Comparison of ENCODE assay signal across 8 mouse cellular contexts in genomic region chr2:22623111-22624070, GRCm38 (mm10). TPM values are rescaled to one million over a fixed set of nuclear protein-coding genes. Genes with fewer than 3 reads are reported as not detected.
DNase-seq lines count a peak whose midpoint lies in the region; ATAC-seq and TF ChIP-seq lines count a peak whose summit lies in the region.

No protein-coding gene starts in this region.

- H3K4me2 ChIP-seq in heart, embryonic 13.5 days: peak overlapping the region; percentile 87
- H3K4me2 ChIP-seq in hindbrain, postnatal 0 days (ENCODE audit: low read depth, low read length): peak overlapping the region; percentile 80
- peak overlapping the region; percentile 85 for H3K4me2 ChIP-seq in midbrain, embryonic 15.5 days

- no peak for ATAC-seq in heart, embryonic 13.5 days (ENCODE audit: extremely low read depth, insufficient number of reproducible peaks, low FRiP score, low TSS enrichment)
- ATAC-seq in hindbrain, postnatal 0 days: no peak
- no peak for ATAC-seq in midbrain, embryonic 15.5 days (replicated peaks)

- no peak overlapping the region for H3K9ac ChIP-seq in heart, embryonic 13.5 days
- peak overlapping the region; percentile 61 for H3K9ac ChIP-seq in hindbrain, postnatal 0 days (replicated peaks; ENCODE audit: low read length)
- peak overlapping the region; percentile 63 for H3K9ac ChIP-seq in midbrain, embryonic 15.5 days

- TF ChIP-seq CTCF in hindbrain, postnatal 0 days (IDR thresholded peaks at IDR 0.05; ENCODE audit: low read depth): no peak

- no peak overlapping the region for H3K27ac ChIP-seq in heart, embryonic 13.5 days (replicated peaks)
- peak overlapping the region; percentile 81 for H3K27ac ChIP-seq in hindbrain, postnatal 0 days
- peak overlapping the region; percentile 91 for H3K27ac ChIP-seq in midbrain, embryonic 15.5 days

- under 1% methylated on average over 60 of the region's 60 CpGs for WGBS in heart, embryonic 13.5 days
- WGBS in hindbrain, postnatal 0 days: under 1% methylated on average over 60 of the region's 60 CpGs
- under 1% methylated on average over 60 of the region's 60 CpGs for WGBS in midbrain, embryonic 15.5 days

- H3K27me3 ChIP-seq in heart, embryonic 13.5 days (replicated peaks): peaks cover 97% of the 10 kb centered on the region
- H3K27me3 ChIP-seq in hindbrain, postnatal 0 days (ENCODE audit: insufficient read depth, low read length): peaks cover 44% of the 10 kb centered on the region
- peaks cover 48% of the 10 kb centered on the region for H3K27me3 ChIP-seq in midbrain, embryonic 15.5 days (replicated peaks)

- peaks cover 35% of the 10 kb centered on the region for H3K4me1 ChIP-seq in heart, embryonic 13.5 days
- H3K4me1 ChIP-seq in hindbrain, postnatal 0 days (ENCODE audit: insufficient read depth, low read length): peaks cover 9% of the 10 kb centered on the region; the same call in 1 of the 2 replicates
- peaks cover 40% of the 10 kb centered on the region for H3K4me1 ChIP-seq in midbrain, embryonic 15.5 days

- peak overlapping the region; percentile 55 for H3K4me3 ChIP-seq in heart, embryonic 13.5 days
- H3K4me3 ChIP-seq in hindbrain, postnatal 0 days (ENCODE audit: low read length): peak overlapping the region; percentile 49
- H3K4me3 ChIP-seq in midbrain, embryonic 15.5 days: peak overlapping the region; percentile 54

- no peaks in the 10 kb centered on the region for H3K36me3 ChIP-seq in heart, embryonic 13.5 days
- no peaks in the 10 kb centered on the region for H3K36me3 ChIP-seq in hindbrain, postnatal 0 days (ENCODE audit: insufficient read depth, low read length)
- no peaks in the 10 kb centered on the region for H3K36me3 ChIP-seq in midbrain, embryonic 15.5 days (replicated peaks)

- DNase-seq in heart, adult 9 months (ENCODE audit: low spot score in 2 of 2): no peak
- peak; percentile 46 for DNase-seq in embryo, embryonic 11 days
- DNase-seq in hindbrain, postnatal 0 days (ENCODE audit: low spot score): peak; percentile 24
- no peak for DNase-seq in adrenal gland, postnatal 25 days
- DNase-seq in spleen, postnatal 36 days (ENCODE audit: low spot score in 2 of 2): no peak
- no peak for DNase-seq in adrenal gland, postnatal 10 days

- H3K9me3 ChIP-seq in heart, embryonic 13.5 days: no peaks in the 10 kb centered on the region
- H3K9me3 ChIP-seq in hindbrain, postnatal 0 days (ENCODE audit: low read length): no peaks in the 10 kb centered on the region
- no peaks in the 10 kb centered on the region for H3K9me3 ChIP-seq in midbrain, embryonic 15.5 days

RNA-seq across cellular contexts. Expression of gene Gad2, which starts 1.4 kb away (rescaled TPM):
- polyA plus RNA-seq in heart, embryonic 13.5 days (2015; fragmentation: Nextera tagmentation; extraction: Ambion mirVana): 0.11 and 0.45 TPM in 2 replicates
- total RNA-seq in hindbrain, postnatal 0 days (2014; rRNA removed): 34.9 and 40.0 TPM in 2 replicates
- 46.1 and 48.3 TPM in 2 replicates for polyA plus RNA-seq in hindbrain, postnatal 0 days (2015; fragmentation: Nextera tagmentation; extraction: Ambion mirVana)
- polyA plus RNA-seq in midbrain, embryonic 15.5 days (2015; fragmentation: Nextera tagmentation; extraction: Ambion mirVana): 62.8 and 72.5 TPM in 2 replicates
- not detected in 2 replicates for total RNA-seq in adrenal gland, postnatal 25 days (2021)
- under 1 TPM in 1 of 2 experiments, not detected in 1; 0.06 TPM for total RNA-seq in adrenal gland, postnatal 10 days (2021)

Comparison
In these comparisons a context has a peak if more than half of its experiments do, and no peak if none do; other contexts are left out.
1. DNase-seq: peak in embryo, embryonic 11 days (single experiment) and hindbrain, postnatal 0 days (single experiment); none in heart, adult 9 months (0 of 2), adrenal gland, postnatal 25 days (single experiment), spleen, postnatal 36 days (0 of 2) and adrenal gland, postnatal 10 days (single experiment).
2. RNA of gene Gad2, which starts 1.4 kb away (total RNA-seq): 34.9 to 40.0 TPM in hindbrain, postnatal 0 days; 0.06 TPM in adrenal gland, postnatal 10 days and not detected in adrenal gland, postnatal 25 days; every median in the first group is over 10 times any median in the second.
3. Peak in every context shown above with its lines, with median percentiles within 50 percentile points of each other: H3K4me2 ChIP-seq and H3K4me3 ChIP-seq.